Mouse (Mus musculus) layer of hippocampus, postnatal 36 days (tissue): Measurements from ENCODE around the gene Plin5. TPM values are rescaled to one million over a fixed set of nuclear protein-coding genes. Genes with fewer than 3 reads are reported as not detected.
A peak's percentile ranks its signal among the peaks of the same experiment; 100 is the strongest.
"Not testable (repeated sequence)": the region's sequence is repeated elsewhere in the genome, so short reads cannot be mapped to it uniquely, and the experiment has no call there.

Source experiments
- DNase-seq, 2 experiments: peaks; one replicate each; pipeline ENCODE4 v3.0.0; 2022
- total RNA-seq, 2 experiments: library from RNA; stranded (reverse); gene quantifications; 2 replicates each; pipeline ENCODE4 v1.2.3; 2021

The Plin5 gene
- total RNA-seq, 2 experiments from 2014 or later, result 0.40 to 0.63 TPM

DNA sequence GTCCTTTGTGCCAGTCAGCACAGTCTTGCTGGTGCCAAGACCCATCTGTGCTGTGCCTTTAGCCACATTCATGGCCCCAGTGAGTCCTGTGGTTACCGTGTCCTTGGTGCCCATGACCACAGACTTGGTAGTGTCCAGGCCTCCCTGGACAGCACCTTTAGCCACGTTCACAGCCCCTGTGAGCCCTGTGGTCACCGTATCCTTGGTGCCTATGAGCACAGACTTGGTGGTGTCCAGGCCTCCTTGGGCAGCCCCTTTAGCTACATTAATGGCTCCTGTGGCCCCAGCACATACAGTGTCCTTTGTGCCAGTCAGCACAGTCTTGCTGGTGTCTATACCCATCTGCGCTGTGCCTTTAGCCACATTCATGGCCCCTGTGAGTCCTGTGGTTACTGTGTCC is 11.0 kb downstream of the Plin5 start:
- not testable (repeated sequence) for DNase-seq

GRCm38 (mm10) chr17:56104821-56105220 is 12.6 kb downstream of the Plin5 start:
- not testable (repeated sequence) for DNase-seq

GRCm38 (mm10) chr17:56103465-56104285 is 13.7 kb downstream of the Plin5 start:
- no peak for DNase-seq

DNA sequence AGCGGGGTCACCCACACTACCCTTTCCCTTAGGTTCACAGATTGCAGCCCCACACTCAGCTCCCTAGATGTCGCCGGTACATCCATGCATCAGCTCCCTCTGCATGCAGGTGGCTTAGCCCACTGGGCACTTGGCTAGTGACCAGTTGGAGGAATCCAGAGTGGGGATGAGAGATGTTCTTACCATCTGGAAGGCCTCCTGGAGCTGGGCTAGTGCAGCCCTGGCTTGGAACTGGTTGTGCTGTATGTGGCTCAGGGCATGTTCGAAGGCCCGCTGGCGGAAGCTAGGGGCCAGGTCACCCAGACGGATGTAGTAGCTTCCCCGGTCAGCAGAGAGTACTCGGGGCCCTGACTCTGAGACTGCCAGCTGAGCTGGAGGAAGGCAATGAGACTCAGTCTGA is 14.5 kb downstream of the Plin5 start:
- DNase-seq, result no peak

- DNase-seq, result no peak
Observed at GRCm38 (mm10) chr17:56102158-56102557, 15.2 kb downstream of the Plin5 start.

DNA sequence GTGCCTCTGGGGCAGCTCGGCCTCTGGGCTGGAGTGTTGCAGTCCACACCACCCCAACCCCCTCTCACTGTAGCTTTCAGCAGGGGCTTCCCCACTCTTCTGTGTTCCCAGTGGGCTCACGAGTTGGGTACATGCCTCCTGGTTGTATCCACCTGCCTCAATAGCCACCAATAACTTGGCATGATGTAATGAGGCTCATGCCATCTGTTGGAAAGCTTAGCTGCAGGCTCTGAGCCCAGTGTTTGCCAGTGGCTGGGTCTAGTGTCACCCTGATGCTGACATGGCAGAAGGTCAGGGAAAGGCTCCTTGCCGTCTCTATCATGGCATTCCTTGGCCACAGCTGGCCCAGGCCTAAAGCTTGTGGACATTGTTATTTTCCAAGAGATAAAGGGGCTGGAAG is 16.6 kb downstream of the Plin5 start:
- no peak for DNase-seq

- no peak for DNase-seq
Observed at GRCm38 (mm10) chr17:56098711-56099572, 18.5 kb downstream of the Plin5 start.

GRCm38 (mm10) chr17:56098180-56098579 is 19.2 kb downstream of the Plin5 start:
- no peak for DNase-seq

- DNase-seq, result no peak
Observed at GRCm38 (mm10) chr17:56096883-56097282, 20.5 kb downstream of the Plin5 start.

GRCm38 (mm10) chr17:56092794-56093193 is 24.6 kb downstream of the Plin5 start:
- no peak for DNase-seq

- no peak for DNase-seq
Observed at GRCm38 (mm10) chr17:56092312-56092711, 25.1 kb downstream of the Plin5 start.

- peak; percentile 47 to 49 for DNase-seq
Observed at GRCm38 (mm10) chr17:56080781-56081585, 36.4 kb downstream of the Plin5 start.

- no peak for DNase-seq
Observed at GRCm38 (mm10) chr17:56079921-56080320, 37.5 kb downstream of the Plin5 start.

GRCm38 (mm10) chr17:56078880-56079795 is 38.3 kb downstream of the Plin5 start, which contains the start of gene Hdgfl2:
TSS of gene Hdgfl2 (plus strand) at chr17:56079634.
- DNase-seq, result peak; percentile 99 to 100

DNA sequence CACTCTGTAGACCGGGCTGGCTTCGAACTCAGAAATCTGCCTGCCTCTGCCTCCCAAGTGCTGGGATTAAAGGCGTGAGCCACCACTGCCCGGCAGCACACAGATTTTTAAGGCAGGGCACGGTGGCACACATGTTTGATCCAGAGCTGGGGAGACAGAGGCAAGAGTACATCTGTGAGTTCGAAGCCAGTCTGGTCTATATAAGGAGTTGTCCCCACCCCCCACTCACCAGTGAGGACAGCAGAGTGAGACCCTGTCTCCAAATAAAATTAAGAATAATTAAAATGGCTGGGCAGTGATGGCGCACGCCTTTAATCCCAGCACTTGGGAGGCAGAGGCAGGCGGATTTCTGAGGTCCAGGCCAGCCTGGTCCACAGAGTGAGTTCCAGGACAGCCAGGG is 39.0 kb downstream of the Plin5 start:
- peak in 1 of 2 experiments; percentile 19 for DNase-seq

DNA sequence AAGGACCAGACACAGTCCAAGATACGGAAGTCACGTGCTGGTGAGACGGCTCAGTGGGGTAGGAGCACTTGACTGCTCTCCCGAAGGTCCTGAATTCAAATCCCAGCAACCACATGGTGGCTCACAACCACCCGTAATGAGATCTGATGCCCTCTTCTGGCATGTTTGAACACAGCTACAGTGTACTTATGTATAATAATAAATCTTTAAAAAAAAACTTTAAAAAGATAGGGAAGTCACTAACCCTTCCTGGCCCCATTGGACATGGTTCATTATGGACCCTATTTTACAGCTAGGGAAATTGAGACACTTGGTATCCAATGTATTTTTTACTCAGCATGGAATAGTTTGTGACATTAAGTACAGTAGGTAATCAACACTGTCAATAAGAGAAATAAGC is 39.9 kb downstream of the Plin5 start:
- no peak for DNase-seq

GRCm38 (mm10) chr17:56074827-56075208 is 42.6 kb downstream of the Plin5 start, which contains the start of gene Ubxn6:
TSS of gene Ubxn6 (minus strand) at chr17:56075028.
- DNase-seq, result peak; percentile 96

GRCm38 (mm10) chr17:56074097-56074826 is 43.1 kb downstream of the Plin5 start:
- peak; percentile 51 to 64 for DNase-seq

GRCm38 (mm10) chr17:56072243-56072642 is 45.2 kb downstream of the Plin5 start:
- no peak for DNase-seq

DNA sequence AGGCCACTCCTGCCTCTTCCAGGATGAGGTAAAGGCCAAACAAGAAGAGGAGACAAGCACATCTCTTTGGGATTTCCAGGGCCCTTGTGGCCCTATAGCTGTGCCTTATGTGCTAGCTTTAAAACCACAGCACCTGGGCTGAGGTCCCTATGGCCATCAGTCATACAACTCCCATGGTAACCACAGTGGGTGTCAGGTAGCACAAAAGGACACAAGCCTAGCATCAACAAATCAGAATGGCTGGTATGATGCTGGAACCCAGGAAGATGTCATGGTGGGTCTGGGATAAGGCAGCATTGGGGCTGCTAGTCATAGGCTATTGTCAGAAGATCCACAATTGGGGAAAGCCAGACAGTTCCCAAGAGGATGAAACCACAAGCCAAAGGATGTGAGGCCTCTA is 46.3 kb downstream of the Plin5 start:
- DNase-seq, result no peak

- DNase-seq, result no peak
Observed at GRCm38 (mm10) chr17:56069066-56069465, 48.3 kb downstream of the Plin5 start.
